Comparison of ENCODE assay signal across 16 mouse cellular contexts in the genomic region with DNA sequence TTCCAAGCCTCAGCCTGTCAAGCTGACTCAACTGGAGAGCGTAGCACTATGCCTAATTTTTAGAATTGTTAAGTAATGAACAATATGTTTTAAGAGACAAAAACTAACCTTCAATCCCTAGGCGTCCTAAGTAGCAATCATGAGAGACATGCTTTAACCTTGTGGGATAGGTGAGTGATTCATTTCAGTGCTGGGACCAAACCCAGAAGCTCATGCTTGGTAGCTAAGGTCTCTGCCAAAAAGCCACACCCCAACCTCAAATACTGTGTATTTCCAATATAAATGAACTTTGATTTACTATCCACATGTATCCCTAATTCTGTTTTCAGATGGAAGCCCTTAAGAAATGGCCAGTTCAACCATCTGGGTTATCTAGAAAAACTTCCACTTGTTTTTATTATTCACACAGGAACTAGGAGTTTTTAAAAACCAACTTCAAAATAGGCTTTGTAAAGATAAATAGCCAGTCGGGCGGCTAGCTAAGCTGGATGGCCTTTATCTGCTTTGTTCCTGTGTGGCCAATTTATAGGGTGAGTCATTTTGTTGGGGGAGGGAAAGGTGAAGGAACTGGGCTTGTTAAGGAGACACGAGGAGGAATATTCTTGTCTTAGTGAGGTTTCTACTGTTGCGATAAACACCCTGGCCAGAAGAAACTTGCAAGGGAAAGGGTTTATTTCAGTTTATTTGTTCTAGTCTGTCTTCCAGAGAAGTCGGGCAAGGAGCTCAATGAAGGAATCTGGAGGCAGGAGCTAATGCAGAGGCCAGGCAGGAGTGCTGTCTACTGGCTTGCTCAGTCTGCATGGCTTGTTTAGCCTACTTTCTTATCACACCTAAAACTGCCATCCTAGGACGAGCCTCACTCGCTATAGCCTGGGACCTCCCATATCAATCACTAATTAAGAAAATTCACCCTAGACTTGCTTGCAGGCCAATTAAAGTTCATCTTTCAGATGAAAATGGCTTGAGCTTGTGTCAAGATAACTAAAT.
DNase-seq lines count a peak whose midpoint lies in the region; ATAC-seq lines count a peak whose summit lies in the region.
"Had no signal": no experiment of that assay in that cellular context is flagged by ENCODE, and none has a peak within 500 bp of the region (broad histone marks: within the 10 kb centered on the region; RNA-seq: fewer than 3 reads in every experiment).

No protein-coding gene starts in this region.

- ATAC-seq in liver, embryonic 12.5 days, result peak; percentile 68

- H3K4me1 ChIP-seq in heart, embryonic 10.5 days, result no peaks in the 10 kb centered on the region
- H3K4me1 ChIP-seq in liver, embryonic 12.5 days, result peaks cover 11% of the 10 kb centered on the region
- no peaks in the 10 kb centered on the region for H3K4me1 ChIP-seq in midbrain, embryonic 10.5 days
- H3K4me1 ChIP-seq: embryonic facial prominence, embryonic 12.5 days had no signal

- H3K4me3 ChIP-seq in heart, embryonic 10.5 days, result no peak overlapping the region
- no peak overlapping the region for H3K4me3 ChIP-seq in liver, embryonic 12.5 days
- no peak overlapping the region for H3K4me3 ChIP-seq in midbrain, embryonic 10.5 days
- H3K4me3 ChIP-seq: embryonic facial prominence, embryonic 12.5 days; forebrain, embryonic 10.5 days; heart, adult 2 months; hindbrain, embryonic 13.5 days had no signal

- H3K27ac ChIP-seq in heart, embryonic 10.5 days, result no peak overlapping the region
- no peak overlapping the region for H3K27ac ChIP-seq in liver, embryonic 12.5 days
- H3K27ac ChIP-seq in midbrain, embryonic 10.5 days (replicated peaks), result no peak overlapping the region
- H3K27ac ChIP-seq: embryonic facial prominence, embryonic 12.5 days; forebrain, embryonic 10.5 days; heart, adult 2 months; hindbrain, embryonic 13.5 days had no signal

- no peaks in the 10 kb centered on the region for H3K36me3 ChIP-seq in heart, embryonic 10.5 days
- no peaks in the 10 kb centered on the region for H3K36me3 ChIP-seq in liver, embryonic 12.5 days
- no peaks in the 10 kb centered on the region for H3K36me3 ChIP-seq in midbrain, embryonic 10.5 days
- H3K36me3 ChIP-seq: embryonic facial prominence, embryonic 12.5 days; forebrain, embryonic 10.5 days; hindbrain, embryonic 13.5 days had no signal

- H3K9me3 ChIP-seq in heart, embryonic 10.5 days, result no peaks in the 10 kb centered on the region
- H3K9me3 ChIP-seq in liver, embryonic 12.5 days (replicated peaks), result no peaks in the 10 kb centered on the region
- H3K9me3 ChIP-seq in midbrain, embryonic 10.5 days (replicated peaks), result no peaks in the 10 kb centered on the region
- H3K9me3 ChIP-seq: embryonic facial prominence, embryonic 12.5 days; forebrain, embryonic 10.5 days; hindbrain, embryonic 13.5 days had no signal

- H3K9ac ChIP-seq in liver, embryonic 12.5 days, result no peak overlapping the region
- H3K9ac ChIP-seq: embryonic facial prominence, embryonic 12.5 days; hindbrain, embryonic 13.5 days had no signal

- H3K27me3 ChIP-seq in heart, embryonic 10.5 days (ENCODE audit: insufficient read depth, poor library complexity, severe bottlenecking), result no peaks in the 10 kb centered on the region
- no peaks in the 10 kb centered on the region for H3K27me3 ChIP-seq in liver, embryonic 12.5 days (replicated peaks)
- H3K27me3 ChIP-seq in midbrain, embryonic 10.5 days (ENCODE audit: low read depth, poor library complexity, severe bottlenecking), result no peaks in the 10 kb centered on the region
- H3K27me3 ChIP-seq: embryonic facial prominence, embryonic 12.5 days; hindbrain, embryonic 13.5 days had no signal

- peak; percentile 6 to 25 for DNase-seq in heart, adult 18-20 months
- DNase-seq in heart, embryonic 10.5 days (ENCODE audit: low spot score), result no peak
- DNase-seq in 3134 (ENCODE audit: extremely low read depth, insufficient read length, low spot score), result peak; percentile 30
- DNase-seq in Muller cell, postnatal 12 days (ENCODE audit: inconsistent ontology term), result peak; percentile 49
- DNase-seq in midbrain, embryonic 10.5 days (ENCODE audit: low spot score), result no peak
- no peak for DNase-seq in layer of hippocampus, postnatal 10 days (ENCODE audit: low spot score in 2 of 2)
- DNase-seq in cerebellum, postnatal 4 days (ENCODE audit: low spot score in 2 of 2), result no peak
- DNase-seq: cerebellum, postnatal 14 days; heart, adult 2 months; kidney, adult 8-10 months; spleen, adult 18-20 months had no signal

- WGBS in heart, embryonic 10.5 days, result 54% methylated on average over 9 of the region's 9 CpGs
- WGBS in liver, embryonic 12.5 days (ENCODE audit: insufficient replicate concordance), result 48% methylated on average over 9 of the region's 9 CpGs
- WGBS in midbrain, embryonic 10.5 days, result 82% methylated on average over 9 of the region's 9 CpGs

- no peak overlapping the region for H3K4me2 ChIP-seq in liver, embryonic 12.5 days
- H3K4me2 ChIP-seq: embryonic facial prominence, embryonic 12.5 days; hindbrain, embryonic 13.5 days; midbrain, embryonic 11.5 days had no signal

Comparison
In these comparisons a context has a peak if more than half of its experiments do, and no peak if none do; other contexts are left out.
1. DNase-seq: peak in heart, adult 18-20 months (2 of 2), 3134 (single experiment) and Muller cell, postnatal 12 days (single experiment); none in heart, embryonic 10.5 days (single experiment), midbrain, embryonic 10.5 days (single experiment), layer of hippocampus, postnatal 10 days (0 of 2) and cerebellum, postnatal 4 days (0 of 2).